Mouse (Mus musculus) CD4-positive helper T cell, adult 2 months (primary cell): ENCODE measurements around the gene Rnf168.
"Not testable (repeated sequence)": the region's sequence is repeated elsewhere in the genome, so short reads cannot be mapped to it uniquely, and the experiment has no call there.

ENCODE experiments used
- DNase-seq: peaks from one replicate; pipeline ENCODE4 v3.0.0-alpha.2; 2012; ENCODE audit warnings: low read depth, missing footprints, low spot score

Gene Rnf168

DNA sequence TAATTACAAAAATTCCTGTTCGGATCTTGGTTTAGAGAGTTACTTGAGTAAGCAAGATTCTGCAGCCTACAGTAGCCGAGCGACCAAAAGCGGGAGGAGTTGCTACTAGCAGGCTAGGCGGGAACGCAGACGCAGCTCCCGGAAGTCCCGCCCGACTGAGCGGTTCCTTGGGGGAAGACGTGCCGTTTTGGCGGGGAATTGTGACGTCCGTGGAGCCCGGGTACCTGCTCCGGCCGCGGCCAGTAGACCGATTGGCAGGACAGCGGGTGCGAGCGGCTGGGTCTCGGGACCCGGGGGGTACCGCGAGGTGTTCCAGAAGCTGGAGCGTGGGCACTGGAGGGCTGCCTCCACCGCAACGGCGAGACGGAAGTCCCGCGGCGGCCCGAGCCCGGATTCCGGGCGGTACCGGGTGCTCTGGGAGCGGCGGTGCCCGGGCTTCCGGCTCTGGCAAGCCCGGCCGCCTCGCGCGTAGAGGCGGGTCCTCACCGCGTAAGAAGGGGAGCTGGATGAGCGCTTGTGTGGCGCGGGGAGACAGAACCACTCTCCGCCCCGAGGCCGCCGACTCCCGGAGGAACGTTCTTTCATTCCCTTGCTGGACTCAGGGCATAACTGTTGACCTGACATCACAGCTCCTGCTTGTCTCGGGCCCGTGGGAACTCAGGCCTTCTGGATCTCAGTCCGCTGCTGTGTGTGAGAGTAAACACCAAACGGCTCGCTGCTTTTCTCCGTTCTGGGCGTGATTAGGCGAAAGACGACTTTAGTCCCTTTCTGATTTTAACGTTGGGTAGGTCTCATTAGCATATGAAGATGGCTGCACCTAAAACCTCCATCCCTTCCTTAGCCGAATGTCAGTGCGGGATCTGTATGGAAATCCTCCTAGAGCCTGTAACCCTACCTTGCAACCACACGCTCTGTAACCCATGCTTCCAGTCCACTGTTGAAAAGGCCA, at the start of gene Rnf168:
TSS of gene Rnf168 (plus strand) at position 152 of the 949 bp plus-strand sequence.
- DNase-seq, result peak; percentile 88

DNA sequence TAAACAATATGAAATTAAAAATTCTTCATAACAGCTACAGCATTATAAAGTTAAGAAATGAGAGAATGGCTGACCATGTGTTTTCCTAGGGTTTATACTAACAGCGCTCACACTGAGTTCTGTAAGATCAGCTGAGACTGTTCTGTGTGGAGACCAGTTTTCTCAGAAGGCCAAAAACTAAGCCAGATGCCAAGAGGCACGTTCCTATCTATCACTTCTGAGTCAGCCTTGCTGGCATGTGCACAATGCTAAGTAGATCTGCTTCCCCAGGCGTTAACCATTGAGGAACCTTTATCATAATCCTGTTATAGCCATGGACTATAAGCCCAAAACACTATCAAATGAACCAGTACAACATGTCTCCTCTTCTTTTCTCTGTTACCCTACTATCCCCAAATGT, 45.2 kb upstream of the Rnf168 start:
- not testable (repeated sequence) for DNase-seq

DNA sequence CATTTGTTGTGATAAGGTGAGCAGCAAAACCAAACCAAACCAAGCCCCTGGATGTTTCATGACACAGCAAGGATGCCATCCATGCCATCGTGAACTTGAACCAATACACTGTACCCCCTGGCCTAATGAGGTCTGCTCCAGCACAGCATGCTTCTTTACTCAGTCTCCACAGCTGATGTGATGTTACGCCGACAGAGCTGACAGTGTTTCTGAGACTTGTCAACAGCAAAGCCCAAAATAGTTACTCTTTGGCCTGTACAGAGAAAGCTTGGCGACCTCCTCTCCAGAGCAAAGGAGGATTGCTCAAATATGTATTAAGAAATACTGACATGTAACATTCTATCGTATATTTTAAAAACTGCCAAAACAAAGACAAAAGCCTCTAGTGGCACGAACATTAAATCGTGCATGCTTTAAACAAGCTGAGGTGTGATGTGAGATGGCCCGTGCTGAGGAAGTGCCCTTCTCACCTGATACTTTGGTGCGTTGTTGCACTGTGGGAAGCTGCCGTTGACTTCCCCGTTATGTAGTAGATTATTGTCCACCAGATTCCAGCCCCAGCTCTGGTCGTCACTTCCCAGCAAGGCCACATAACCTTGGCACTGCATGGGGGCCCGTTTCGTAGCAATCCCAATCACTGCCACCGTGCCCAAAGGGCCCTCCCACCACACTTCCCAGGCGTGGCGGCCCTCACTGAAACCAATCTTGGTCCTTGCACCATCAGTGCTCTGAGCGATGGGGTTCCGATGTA, 39.2 kb upstream of the Rnf168 start:
- DNase-seq, result no peak

DNA sequence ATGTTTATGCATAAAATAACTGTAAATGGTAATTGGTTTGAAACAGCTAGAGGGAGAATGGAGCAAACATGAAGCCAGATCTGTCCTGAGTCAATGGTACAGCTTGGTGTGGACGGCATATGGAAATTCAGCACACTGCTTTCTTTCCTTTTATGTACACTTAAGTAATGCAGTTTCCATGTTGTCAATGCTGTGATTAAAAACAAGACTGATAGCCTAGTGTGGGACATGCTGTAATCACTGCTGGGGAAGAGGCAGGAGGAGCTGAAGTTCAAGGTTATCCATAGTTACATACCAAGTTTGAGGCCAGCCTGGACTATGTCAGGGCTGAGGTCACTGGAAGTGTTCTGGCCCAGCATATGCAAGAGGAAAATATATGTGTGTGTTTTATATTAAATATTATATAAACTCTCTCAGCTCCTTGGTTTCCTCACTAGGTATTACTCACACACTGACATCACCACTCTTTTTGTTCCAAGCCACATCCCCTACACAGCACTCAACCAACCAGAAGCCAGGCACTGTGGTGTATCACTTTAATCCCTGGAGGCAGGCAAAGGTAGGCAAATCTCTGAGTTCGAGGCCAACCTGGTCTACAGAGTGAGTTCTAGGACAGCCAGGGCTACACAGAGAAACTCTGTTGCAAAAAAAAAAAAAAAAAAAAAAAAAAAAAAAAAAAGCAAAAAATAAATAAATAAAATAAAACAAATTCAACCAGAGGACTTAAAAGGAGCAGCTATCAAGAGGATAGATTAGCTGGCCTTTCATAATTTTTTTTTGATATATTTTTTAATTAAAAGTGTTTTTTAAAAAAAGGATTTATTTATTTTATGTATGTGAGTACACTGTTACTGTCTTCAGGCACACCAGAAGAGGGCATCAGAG, 37.6 kb upstream of the Rnf168 start:
- DNase-seq, result no peak

DNA sequence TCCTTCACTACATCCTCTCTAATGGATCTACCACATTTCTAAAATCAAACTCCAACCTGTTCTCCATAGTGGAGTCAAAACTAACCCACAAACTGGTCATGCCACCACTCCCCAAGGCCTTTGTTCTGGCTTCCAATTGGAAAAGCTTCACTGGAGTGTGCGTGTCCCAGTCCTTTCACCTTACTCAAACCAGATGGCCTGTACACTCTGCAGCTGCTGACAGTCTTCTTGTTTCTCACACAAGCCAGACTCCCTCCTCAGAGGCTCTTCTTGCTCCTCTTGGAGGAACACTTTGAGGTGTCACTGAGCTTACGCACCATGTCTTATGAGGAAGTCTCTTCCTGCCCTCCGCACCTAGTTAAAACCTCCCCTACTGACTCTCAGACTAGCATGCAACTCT, 33.4 kb upstream of the Rnf168 start:
- DNase-seq, result no peak

DNA sequence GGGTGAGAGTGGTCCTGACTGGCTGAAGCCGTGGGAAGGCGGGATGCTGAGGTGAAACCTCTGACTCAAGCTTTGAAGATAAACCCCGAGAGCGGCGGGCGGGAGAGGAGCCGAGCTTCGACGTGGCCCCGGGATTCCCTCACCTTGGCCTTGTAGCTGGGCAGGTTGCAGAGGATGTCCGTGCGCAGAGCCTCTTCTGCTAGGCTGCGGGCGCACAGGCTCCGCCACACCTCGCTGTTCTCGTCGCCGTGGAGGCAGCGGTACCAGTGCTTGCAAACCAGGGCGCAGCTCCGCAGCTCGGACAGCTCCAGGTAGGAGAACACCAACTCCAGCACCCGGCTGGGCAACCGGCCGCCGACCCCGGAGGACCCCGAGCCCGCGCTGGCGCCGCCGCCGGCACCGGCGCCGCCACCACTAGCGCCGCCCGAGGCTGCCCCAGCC, 30.9 kb upstream of the Rnf168 start:
- peak; percentile 63 for DNase-seq

DNA sequence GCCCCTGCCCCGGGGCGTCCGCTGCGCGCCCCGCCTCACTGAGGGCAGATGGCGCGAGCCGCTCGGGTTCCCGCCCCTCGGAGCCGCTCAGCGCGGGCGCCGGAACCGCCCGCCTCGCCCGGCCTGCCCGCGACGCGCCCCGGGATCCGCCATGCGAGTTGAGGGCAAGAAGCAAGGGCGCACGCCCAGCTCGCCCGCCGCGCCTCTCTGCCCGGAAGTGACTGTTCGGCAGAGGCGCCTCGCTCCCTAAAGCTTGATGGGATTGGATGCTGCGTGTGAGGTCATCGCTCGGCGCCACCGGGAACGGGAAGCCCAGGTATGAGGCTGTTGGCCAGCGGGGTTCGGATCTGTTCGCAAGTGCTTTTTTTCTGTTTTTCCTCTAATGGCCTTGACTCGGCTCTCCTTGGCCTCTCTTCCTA, 30.3 kb upstream of the Rnf168 start, which contains the start of the genes Fbxo45 and Wdr53:
TSS of gene Fbxo45 (minus strand) at position 207 of the 419 bp plus-strand sequence.
TSS of gene Wdr53 (plus strand) at position 276 of the 419 bp plus-strand sequence.
- peak; percentile 97 for DNase-seq

DNA sequence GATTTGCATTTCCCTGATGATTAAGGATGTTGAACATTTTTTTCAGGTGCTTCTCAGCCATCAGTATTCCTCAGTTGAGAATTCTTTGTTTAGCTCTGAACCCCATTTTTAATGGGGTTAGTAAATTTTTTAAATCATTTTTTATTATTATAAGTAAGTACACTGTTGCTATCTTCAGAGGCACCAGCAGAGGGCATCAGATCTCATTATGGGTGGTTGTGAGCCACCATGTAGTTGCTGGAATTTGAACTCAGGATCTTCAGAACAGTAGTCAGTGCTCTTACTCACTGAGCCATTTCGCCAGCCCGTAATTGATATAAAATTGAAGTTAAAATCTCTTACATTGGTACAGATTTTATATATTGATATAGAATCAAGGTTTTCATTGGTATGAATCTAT, 13.0 kb upstream of the Rnf168 start:
- peak; percentile 58 for DNase-seq

DNA sequence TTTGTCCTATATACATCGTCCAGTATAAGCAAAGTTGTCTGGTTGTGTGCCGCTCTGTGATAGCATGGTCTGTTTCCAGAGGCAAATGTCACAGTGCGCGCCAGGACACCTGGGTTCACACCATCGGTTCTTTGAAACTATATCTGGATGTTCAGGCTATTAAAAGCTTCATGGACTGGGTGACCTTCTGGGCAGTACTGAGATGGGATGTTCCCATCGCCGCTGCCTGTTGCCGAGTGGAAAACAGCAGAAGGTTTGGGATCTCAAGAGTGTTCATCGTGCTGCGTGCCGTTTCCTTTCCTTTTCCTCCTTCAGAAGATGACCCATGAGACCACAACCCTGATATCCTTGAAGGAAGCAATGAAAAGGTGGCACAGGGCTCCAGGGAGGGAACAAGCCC, 6.0 kb upstream of the Rnf168 start, which contains the start of gene Smco1:
TSS of gene Smco1 (plus strand) at position 178 of the 400 bp plus-strand sequence.
- DNase-seq, result no peak

DNA sequence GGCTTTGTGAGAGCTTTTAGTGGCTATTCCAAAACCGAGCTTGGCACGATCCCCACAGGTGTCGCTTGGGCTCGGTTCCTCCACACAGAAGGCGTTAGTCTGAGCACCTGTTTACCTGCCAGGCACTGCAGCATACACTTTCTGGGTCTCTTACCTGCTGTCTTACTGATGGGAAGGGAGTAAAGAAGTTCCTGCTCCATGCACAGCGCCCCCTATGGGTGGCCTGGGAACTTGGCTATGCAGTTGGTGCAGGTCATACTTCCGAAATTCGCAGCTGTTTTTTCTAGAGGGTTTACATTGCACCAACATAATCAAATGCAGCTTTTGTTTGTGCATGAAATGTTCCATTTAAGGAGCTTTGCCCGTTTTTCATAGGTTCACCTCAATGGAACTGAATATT, 3.9 kb upstream of the Rnf168 start:
- DNase-seq, result no peak

DNA sequence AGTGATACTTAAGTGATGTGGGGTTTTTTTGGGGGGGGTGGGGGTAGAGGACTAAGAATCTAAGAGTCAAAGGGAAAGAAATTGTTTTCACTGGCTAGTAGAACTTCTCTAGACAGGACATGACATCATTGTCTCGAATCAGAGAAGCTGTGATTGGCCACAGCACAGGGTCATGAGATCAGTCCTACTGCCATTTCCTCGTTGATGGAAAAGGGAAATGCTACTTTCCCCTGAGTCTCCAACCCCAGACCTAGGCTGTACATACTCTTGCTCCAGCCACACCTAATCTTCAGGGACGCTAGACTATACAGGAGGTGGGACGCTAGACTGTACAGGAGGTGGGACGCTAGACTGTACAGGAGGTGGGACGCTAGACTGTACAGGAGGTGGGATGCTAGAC, 2.2 kb upstream of the Rnf168 start:
- DNase-seq, result no peak

DNA sequence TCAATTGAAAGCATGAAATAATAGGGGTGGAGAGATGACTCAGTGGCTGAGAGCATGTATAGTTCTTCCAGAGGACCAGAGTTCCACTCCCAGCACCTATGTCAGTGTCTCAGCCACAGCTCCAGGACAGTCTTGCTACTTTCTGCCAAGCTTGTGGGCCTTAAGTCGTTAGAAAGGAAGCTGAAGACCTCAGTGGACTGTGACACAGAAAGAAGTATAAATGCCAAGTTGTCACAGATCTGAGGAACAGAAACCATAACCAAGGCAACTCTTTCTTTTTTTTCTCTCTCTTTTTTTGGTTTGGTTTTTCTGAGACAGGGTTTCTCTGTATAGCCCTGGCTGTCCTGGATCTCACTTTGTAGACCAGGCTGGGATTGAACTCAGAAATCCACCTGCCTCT, 1.4 kb upstream of the Rnf168 start:
- no peak for DNase-seq

DNA sequence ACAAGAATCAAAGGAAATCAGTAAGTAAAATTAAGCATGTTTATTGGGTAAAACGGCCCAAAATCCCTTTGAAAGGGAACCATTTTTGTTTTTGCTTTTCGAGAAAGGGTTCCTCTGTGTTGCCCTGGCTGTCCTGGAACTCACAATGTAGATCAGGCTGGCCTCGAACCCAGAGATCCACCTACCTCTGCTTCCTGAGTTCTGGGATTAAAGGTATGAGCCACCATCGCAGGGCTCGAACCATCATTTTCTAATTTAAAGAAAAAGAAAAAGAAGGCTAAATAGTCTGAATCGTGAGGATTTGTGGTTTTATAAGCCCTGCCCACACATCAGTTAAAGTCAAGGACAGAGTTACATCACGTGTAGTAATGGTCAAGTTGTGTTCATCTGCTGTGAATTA, 1.1 kb downstream of the Rnf168 start:
- DNase-seq, result peak; percentile 16

DNA sequence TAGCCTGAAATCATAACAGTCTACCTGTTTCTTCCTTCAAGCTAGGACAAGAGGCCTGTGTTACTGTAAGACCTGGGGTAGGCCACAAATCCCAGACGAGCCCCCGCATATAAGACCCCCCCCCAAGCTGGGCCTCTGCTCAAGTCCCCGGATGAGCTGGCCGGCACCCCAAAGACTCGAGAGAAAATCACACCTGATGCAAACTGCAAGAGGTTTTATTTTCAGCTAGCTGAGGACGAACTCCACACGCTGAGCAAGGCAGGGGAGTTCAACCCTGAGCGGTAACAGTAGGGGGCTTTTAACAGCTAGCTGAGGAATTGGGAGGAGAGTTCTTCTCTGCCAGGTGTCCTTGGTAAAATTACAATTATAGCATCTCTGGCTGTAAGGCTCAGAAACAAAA, 3.0 kb downstream of the Rnf168 start:
- DNase-seq, result no peak

DNA sequence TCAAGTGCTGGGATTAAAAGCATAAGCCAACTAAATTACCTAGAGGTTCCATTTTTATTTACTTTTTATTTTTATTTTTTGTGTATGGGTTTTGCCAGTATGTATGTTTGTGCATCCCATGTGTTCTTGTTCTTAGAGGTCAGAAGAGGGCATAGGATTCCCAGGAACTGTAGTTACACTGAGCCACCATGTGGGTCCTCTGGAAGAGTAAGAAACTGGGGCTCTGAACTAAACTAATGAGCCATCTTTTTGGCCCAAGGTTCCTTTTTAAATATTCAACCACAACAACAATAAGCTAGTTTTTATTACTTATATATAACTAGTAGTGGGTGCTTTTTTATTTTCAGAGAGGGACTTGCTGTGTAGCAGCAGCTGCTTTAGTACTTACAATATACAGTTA, 5.3 kb downstream of the Rnf168 start:
- DNase-seq, result no peak

DNA sequence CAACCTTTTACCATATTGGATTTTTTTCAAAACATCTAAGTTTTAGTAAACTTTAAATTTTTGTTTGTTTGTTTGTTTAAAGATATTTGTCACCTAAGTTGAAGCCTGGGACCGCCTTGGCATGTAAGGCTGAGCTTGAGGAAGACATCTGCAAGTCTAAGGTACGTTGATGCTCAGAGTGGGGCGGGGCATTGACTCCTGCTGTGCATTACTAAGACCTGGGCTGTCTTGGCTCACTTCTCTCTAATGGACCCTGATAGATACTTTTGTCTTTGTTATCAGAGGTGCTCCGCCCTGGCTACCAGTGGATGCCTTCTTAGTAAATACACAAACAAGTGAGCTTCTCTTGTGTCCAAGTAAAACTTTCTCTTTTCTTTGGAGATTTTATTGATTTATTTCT, 14.6 kb downstream of the Rnf168 start:
- no peak for DNase-seq

DNA sequence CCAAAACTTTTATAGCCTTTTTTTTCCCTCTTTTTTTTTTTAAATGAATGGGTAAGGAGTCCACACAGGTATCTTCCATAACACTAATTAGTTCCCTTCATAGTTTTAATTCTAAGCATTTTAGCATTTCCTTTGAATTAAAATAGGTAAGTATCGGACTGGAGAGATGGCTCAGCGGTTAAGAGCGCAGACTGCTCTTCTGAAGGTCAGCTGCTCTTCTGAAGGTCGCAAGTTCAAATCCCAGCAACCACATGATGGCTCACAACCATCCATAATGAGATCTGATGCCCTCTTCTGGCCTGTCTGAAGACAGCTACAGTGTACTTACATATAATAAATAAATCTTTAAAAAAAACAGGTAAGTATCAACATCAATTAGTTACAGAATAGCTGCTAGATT, 22.4 kb downstream of the Rnf168 start:
- not testable (repeated sequence) for DNase-seq

DNA sequence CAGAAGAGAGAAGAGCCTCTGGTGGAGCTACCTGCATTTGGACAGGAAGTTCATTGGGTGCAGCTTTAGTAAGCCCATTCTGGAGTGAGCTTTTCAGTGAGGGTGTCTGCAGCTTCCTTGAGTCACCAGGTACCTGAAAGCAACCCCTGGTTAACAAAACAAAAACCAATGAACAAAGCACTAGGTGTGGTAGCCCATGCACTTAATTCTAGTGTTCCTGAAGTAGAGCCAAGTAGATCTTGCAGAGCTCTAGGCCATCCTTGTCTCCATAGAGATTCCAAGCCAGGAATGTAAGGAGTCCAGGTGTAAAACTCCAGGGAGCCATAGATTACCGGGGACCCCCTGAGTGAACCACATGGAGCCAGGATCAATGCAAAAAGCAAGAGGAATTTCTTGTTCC, 25.8 kb downstream of the Rnf168 start:
- DNase-seq, result no peak

DNA sequence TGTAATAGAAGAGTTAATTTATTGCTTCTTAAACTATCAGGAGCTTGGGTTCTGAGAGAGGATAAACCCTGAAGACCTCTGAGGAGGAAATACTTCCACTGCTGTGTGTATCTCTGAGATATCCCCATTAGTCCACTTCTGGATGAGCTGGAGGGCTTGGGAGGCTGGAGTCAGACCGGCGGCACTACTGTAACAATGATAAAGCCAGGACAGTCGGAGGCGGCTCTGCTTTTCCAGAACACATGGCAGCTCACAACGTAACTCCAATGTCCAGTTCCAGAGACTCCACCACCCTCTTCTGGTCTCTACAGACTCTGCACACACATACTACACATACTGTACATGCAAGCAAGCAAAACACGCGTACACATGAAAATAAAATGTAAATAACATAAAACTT, 26.6 kb downstream of the Rnf168 start:
- no peak for DNase-seq

DNA sequence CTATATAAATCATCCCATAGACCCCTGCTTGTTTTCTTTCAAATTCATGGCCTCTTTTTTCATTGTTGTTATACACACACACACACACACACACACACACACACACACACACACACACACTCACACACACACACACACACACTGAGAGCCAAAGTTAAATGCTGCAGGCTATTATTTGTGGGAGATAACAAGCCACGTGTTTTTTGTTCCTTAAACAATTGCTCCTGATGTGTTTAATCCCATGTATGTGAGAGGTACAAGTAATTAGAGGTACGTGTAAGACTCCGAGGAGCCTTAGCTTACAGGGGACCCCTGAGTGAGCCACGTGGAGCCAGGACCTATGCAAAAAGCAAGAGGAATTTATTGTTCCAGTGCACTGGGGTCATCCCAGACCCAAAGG, 34.7 kb downstream of the Rnf168 start:
- no peak for DNase-seq

DNA sequence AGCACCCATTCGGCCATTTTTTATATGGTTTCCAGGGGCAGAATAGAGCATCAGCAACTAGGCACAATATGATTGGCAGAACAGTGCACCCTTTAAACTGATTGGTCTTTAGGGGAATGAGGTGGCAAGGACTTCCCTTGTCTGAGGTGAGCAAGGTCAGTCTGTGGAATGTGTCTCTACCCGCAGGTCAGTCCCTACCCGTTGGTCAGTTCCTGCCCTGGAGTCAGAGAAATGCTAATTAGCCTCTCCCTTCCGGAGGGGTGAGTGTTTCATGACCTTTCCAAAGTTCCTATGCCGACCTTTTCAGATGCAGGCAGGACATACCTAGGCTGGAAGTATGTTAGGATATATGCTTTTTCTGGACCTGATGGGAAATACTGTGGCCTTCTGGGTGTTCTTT, 35.1 kb downstream of the Rnf168 start:
- DNase-seq, result no peak
